Mouse (Mus musculus): Measurements from ENCODE around the gene Cmtm6.
"Not testable (repeated sequence)": the region's sequence is repeated elsewhere in the genome, so short reads cannot be mapped to it uniquely, and the experiment has no call there.

Gene Cmtm6

DNA sequence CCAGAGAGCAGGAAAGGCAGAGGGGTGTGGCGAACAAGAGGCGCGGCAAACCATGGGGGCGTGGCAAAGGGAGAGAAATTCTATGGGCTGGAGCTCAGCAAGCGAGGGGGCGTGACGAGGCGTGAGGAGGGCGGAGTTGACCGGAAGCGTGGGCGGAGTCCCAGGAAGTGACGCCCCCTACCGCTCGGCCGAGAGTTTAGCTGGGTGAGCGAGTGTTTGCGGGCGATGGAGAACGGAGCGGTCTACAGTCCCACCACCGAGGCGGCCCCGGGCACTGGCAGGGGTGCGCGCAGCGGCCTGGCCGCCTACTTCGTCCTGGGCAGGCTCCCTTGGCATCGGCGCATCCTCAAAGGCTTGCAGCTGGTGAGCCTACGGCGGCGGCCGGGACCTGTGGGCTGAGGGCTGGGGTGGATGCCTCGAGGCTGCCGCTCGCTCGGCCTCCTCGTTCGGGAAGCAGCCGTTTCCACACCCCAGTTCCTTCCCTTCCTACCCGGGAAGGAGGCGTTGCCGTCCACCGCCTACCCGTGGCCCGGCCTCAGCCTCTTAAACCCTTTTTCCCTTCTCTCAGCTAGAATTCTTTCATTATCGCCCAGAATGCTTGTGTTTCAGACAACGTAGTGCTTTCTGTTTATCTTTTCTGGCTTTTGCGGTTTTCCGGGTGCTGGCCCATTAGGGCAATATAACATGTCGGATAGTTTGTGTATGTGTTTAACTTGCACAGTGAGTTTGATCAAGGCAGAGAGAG lies at the start of gene Cmtm6:
TSS of gene Cmtm6 (plus strand) at position 106 of the 745 bp plus-strand sequence.
- DNase-seq (ENCODE audit: low read depth, low spot score): peak; percentile 88

GRCm38 (mm10) chr9:114682193-114682592 lies 48.7 kb upstream of the Cmtm6 start:
- DNase-seq (ENCODE audit: low read depth, low spot score): no peak

- DNase-seq (ENCODE audit: low read depth, low spot score): no peak
Measured at GRCm38 (mm10) chr9:114686245-114686644, 44.7 kb upstream of the Cmtm6 start.

DNA sequence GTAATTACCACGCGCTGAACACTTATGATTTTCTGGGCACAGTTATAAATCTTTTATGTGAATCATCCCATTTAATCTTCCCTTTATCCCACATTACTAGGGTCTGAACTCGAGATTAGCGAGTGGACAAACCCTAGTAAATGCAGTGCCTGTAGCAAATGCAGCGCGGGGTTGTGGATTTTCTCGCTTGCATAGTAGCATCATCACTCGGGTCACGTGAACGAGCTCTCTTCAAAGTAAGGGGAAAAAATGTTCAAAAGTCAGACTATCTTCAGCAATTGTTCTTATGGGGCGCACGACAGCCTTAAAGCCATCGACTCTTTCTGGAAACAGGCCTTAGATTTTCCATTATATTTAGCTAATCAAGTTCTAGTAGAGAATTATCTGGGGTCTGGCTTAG lies 43.3 kb upstream of the Cmtm6 start:
- no peak for DNase-seq (ENCODE audit: low read depth, low spot score)

DNA sequence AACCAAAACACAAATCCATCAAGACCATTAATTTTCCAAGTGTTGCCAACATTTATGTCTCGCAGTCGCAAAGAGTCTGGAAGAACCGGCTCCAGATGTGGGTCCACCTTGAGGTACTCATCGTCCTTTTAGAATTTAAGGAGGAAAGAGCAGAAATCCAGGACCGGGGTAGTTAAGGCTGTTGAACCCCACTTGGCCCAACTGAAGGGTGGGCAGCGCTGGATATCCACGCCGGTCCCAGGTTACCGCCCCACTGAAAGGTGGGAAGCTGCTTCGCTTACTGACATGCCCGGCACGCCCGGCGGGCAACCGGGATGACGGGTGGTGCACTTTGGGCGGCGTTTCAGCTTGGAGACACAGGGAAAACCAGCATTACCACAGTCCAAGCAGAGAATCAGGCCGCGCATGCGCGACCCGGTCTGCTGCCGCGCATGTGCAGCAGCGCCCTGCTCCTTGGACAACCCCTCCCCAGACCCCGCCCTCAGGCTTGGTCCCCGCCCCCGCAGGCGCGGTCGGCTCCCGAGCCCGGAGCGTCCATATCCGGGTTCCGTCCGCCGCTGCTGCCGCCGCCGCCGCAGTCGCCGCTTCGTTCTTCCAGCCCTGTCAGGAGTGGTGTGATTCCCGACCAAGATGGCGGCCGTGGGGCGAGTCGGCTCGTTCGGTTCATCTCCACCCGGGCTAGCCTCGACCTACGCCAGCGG lies 42.5 kb upstream of the Cmtm6 start, which contains the start of gene Dync1li1:
TSS of gene Dync1li1 (plus strand) at position 539 of the 701 bp plus-strand sequence.
- DNase-seq (ENCODE audit: low read depth, low spot score): peak; percentile 98

DNA sequence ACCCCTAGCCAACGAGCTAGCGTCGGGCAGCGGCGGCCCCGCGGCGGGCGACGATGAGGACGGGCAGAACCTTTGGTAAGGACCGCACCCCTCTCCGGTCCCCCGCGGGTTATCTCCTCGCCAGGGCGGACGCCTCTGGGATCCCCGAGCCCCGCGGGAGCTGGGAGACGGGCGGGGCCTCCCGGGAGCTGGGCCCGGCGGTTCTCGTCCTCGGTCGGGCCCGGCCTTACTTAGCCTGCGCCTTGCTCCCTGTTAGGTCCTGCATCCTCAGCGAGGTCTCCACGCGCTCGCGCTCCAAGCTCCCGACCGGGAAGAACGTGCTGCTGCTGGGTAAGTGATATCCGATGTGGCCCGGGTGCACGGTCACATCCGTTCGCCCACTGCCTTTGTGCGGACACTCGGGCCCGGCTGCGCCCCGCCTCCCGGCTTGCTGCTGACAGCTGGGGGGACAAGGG lies 41.9 kb upstream of the Cmtm6 start:
- no peak for DNase-seq (ENCODE audit: low read depth, low spot score)

GRCm38 (mm10) chr9:114690119-114690601 lies 40.8 kb upstream of the Cmtm6 start:
- DNase-seq (ENCODE audit: low read depth, low spot score): no peak

- DNase-seq (ENCODE audit: low read depth, low spot score): no peak
Measured at GRCm38 (mm10) chr9:114691112-114691511, 39.8 kb upstream of the Cmtm6 start.

DNA sequence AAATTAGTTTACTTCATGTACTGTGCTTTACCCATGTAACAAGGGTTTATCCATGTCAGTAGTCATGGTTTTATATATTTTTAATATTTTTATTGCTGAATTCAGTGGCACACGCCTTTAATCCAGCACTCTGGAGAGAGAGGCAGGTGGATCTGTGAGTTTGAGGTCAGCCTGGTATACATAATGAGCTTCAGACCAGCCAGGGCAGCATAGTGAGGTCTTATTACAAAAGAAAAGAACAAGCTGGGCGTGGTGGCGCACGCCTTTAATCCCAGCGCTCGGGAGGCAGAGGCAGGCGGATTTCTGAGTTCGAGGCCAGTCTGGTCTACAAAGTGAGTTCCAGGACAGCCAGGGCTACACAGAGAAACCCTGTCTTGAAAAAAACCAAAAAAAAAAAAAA lies 35.3 kb upstream of the Cmtm6 start:
- not testable (repeated sequence) for DNase-seq (ENCODE audit: low read depth, low spot score)

DNA sequence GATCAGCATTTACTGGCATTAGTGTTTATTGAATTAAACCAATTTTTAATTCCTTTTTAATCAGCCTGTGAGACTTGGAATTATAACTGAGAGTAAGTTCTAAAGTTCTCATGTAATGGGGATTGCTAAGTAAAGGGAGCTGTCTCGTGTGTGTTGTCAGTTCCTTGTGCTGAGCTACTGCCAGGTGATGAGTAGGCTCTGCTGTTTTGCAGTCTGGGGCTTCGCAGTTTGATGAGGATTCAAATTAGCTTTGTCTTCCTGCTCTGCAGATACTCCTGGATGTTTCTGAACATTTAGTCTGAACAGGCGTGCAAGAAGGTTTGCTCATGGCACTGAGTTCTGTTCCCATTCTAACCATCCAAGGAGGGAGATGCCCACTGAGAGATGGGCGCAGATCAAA lies 33.8 kb upstream of the Cmtm6 start:
- DNase-seq (ENCODE audit: low read depth, low spot score): no peak

GRCm38 (mm10) chr9:114697926-114698325 lies 33.0 kb upstream of the Cmtm6 start:
- DNase-seq (ENCODE audit: low read depth, low spot score): no peak

GRCm38 (mm10) chr9:114699262-114699661 lies 31.7 kb upstream of the Cmtm6 start:
- no peak for DNase-seq (ENCODE audit: low read depth, low spot score)

DNA sequence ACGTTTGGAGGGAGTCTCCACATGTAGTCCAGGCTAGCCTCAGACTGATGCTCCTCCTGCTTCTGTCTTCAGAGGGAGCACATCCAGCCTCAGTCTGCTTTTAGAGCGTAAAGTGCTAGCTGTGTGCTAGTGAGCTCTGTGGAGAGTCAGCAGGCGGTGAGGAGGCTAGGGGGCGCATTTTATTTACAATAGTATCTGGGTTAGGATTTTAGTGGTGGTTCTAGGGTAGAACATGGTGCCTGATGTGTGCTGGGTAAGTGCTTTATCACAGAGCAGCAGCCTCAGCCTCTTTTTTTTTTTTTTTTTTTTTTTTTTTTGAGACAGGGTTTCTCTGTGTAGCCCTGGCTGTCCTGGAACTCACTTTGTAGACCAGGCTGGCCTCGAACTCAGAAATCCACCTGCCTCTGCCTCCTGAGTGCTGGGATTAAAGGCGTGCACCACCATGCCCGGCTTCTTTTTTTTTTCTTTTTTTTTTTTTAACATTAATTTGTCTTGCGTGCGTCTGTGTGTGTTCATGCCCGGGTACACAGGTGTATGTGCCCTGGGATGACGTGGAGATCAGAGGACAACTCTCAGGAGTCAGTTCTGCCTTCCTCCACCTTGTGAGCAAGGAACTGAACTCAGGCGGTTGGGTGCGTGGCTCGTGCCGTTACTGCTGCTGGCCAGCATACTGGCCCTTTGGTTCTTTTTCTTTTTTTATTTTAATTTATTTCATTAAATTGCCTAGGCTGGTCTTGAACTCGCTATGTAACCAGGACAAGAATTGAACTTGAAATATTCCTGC lies 30.8 kb upstream of the Cmtm6 start:
- no peak for DNase-seq (ENCODE audit: low read depth, low spot score)

DNA sequence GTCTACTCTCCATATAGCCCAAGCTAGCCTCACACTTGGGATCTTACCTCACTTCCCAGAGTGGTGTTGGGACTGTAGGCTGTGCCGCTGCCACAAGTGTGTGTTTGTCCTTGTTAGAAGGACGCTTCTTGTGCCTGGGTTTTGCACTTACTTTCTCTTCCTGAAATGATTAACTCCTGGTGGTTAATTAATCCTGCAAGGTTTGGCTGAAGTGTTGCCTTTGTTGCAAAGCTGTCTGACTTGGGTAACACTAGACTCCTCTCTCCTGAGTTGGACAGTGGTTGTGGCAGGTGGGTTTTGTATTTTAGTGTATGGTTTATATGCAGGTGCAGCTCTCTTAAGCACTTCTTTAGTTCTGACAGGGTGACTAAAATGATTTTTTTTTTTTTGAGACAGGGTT lies 29.9 kb upstream of the Cmtm6 start:
- DNase-seq (ENCODE audit: low read depth, low spot score): no peak

GRCm38 (mm10) chr9:114701921-114702320 lies 29.0 kb upstream of the Cmtm6 start:
- DNase-seq (ENCODE audit: low read depth, low spot score): no peak

GRCm38 (mm10) chr9:114707805-114708204 lies 23.1 kb upstream of the Cmtm6 start:
- DNase-seq (ENCODE audit: low read depth, low spot score): no peak

DNA sequence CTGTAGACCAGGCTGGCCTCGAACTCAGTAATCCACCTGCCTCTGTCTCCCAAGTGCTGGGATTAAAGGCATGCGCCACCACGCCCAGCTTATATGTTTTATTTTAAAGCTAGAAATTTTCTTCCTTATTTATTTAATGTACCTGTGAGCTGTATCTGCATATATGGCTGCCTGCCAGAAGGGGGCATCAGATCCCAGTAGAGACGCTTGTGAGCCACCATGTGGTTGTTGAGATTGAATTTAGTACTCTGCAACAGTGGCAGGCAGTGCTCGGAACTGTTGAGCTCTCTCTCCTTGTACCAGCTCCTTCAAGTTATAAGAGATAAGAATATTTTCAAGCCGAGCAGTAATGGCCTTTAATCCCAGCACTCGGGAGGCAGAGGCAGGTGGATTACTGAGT lies 20.6 kb upstream of the Cmtm6 start:
- no peak for DNase-seq (ENCODE audit: low read depth, low spot score)

- DNase-seq (ENCODE audit: low read depth, low spot score): no peak
Measured at GRCm38 (mm10) chr9:114713481-114713880, 17.4 kb upstream of the Cmtm6 start.

GRCm38 (mm10) chr9:114716677-114717331 lies 14.1 kb upstream of the Cmtm6 start:
- DNase-seq (ENCODE audit: low read depth, low spot score): no peak

DNA sequence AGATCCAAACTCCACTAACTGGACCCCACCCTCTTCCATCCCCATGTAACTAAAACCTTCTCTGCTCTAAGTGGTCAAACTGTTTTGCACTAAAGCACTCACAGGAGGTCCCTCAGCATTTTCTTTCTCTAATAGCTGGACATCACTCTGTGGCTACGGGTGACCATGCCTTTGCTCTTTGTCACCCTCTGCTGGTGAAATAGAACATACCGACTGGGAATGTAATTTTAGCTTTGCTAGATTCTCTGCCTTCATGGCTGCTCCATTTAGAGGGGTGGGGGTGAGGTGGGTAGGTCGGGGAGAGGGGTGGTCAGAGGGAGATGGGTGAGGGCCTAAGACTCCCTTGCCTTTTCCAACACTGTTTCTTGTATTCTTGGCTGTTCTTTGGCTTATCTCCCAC lies 3.6 kb upstream of the Cmtm6 start:
- peak; percentile 53 for DNase-seq (ENCODE audit: low read depth, low spot score)

- DNase-seq (ENCODE audit: low read depth, low spot score): not testable (repeated sequence)
Measured at GRCm38 (mm10) chr9:114728432-114728831, 2.5 kb upstream of the Cmtm6 start.
